Mouse (Mus musculus) cortical plate, adult 2 months (tissue): ENCODE results near the gene Mars.

ENCODE experiments used
- CTCF ChIP-seq: fragments of 200-500 bp; IDR thresholded peaks from 2 replicates; pipeline ENCODE4 v1.5.1; 2011; ENCODE audit warnings: mild to moderate bottlenecking, control low read depth, low read length; ENCODE audit not compliant: insufficient read depth; ENCODE audit errors: extremely low read depth
- POLR2A ChIP-seq: fragments of 200-500 bp; IDR thresholded peaks from 2 replicates; pipeline ENCODE4 v1.6.1; 2011; ENCODE audit warnings: mild to moderate bottlenecking, low read length, control low read depth; ENCODE audit not compliant: insufficient read depth; ENCODE audit errors: extremely low read depth

DNA sequence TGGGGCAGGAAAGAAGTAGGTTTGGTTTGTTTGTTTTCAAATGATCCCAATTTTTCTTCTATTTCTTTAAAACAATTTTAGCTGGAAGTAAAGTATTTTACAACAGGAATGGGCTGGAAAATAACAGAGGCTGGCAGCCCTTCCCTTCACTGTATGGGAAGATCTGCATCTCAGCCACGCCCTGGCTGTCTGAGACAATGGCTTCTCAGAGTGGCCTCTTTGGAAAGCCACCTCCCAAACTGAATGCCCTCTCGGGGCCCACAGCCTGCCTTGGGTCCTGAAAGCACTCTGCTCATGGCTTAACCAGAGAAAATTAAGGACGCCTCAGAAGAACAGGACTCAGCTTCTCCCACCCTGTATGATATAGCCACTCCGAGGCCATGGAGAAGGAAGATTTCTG lies 41.7 kb downstream of the Mars start:
- TF ChIP-seq CTCF = no peak
- TF ChIP-seq POLR2A = no peak
